ENCODE assay signal across 13 mouse cellular contexts in genomic region chr2:76109653-76110052, GRCm38 (mm10).
A peak's percentile ranks its signal among the peaks of the same experiment; 100 is the strongest.
DNase-seq lines count a peak whose midpoint lies in the region; ATAC-seq lines count a peak whose summit lies in the region.
"Had no signal": no experiment of that assay in that cellular context is flagged by ENCODE, and none has a peak within 500 bp of the region (broad histone marks: within the 10 kb centered on the region; RNA-seq: fewer than 3 reads in every experiment).

No protein-coding gene starts in this region.

- H3K27ac ChIP-seq in heart, embryonic 11.5 days (ENCODE audit: low read depth, low read length) = no peak overlapping the region
- H3K27ac ChIP-seq in neural tube, embryonic 14.5 days (ENCODE audit: low read depth, low read length) = no peak overlapping the region
- H3K27ac ChIP-seq in limb, embryonic 10.5 days = peak overlapping the region; percentile 66
- H3K27ac ChIP-seq: embryonic facial prominence, embryonic 13.5 days; midbrain, embryonic 13.5 days had no signal

- peaks cover 7% of the 10 kb centered on the region for H3K4me1 ChIP-seq in heart, embryonic 11.5 days (ENCODE audit: control insufficient read depth, insufficient read depth, low read length)
- H3K4me1 ChIP-seq in neural tube, embryonic 14.5 days (ENCODE audit: control insufficient read depth, insufficient read depth, low read length) = 0 out of 2 replicates have a peak, but pooled peaks cover 6% of the 10 kb centered on the region
- H3K4me1 ChIP-seq in limb, embryonic 10.5 days = peaks cover 53% of the 10 kb centered on the region
- H3K4me1 ChIP-seq: embryonic facial prominence, embryonic 13.5 days; midbrain, embryonic 13.5 days had no signal

- H3K27me3 ChIP-seq in heart, embryonic 11.5 days (ENCODE audit: control insufficient read depth, insufficient read depth, low read length) = no peaks in the 10 kb centered on the region
- H3K27me3 ChIP-seq in neural tube, embryonic 14.5 days (ENCODE audit: control insufficient read depth, insufficient read depth, low read length) = no peaks in the 10 kb centered on the region
- H3K27me3 ChIP-seq in limb, embryonic 10.5 days (ENCODE audit: low read depth, poor library complexity, severe bottlenecking) = peaks cover 16% of the 10 kb centered on the region; the same call in 1 of the 2 replicates
- H3K27me3 ChIP-seq: embryonic facial prominence, embryonic 13.5 days; midbrain, embryonic 13.5 days had no signal

- peak overlapping the region; percentile 19; the same call in 1 of the 2 replicates for H3K4me2 ChIP-seq in heart, embryonic 11.5 days
- no peak overlapping the region for H3K4me2 ChIP-seq in neural tube, embryonic 14.5 days (ENCODE audit: low read depth, low read length)
- H3K4me2 ChIP-seq: embryonic facial prominence, embryonic 13.5 days; midbrain, embryonic 13.5 days had no signal

- no peaks in the 10 kb centered on the region for H3K36me3 ChIP-seq in heart, embryonic 11.5 days (ENCODE audit: control insufficient read depth, insufficient read depth, low read length)
- no peaks in the 10 kb centered on the region for H3K36me3 ChIP-seq in neural tube, embryonic 14.5 days (ENCODE audit: control insufficient read depth, insufficient read depth, low read length)
- no peaks in the 10 kb centered on the region for H3K36me3 ChIP-seq in limb, embryonic 10.5 days
- H3K36me3 ChIP-seq: embryonic facial prominence, embryonic 13.5 days; midbrain, embryonic 13.5 days had no signal

- no peak for DNase-seq in heart, postnatal 36 days
- no peak for DNase-seq in neural tube, embryonic 10.5 days (ENCODE audit: extremely low spot score, low spot score)
- DNase-seq in limb, embryonic 10.5 days (ENCODE audit: low spot score) = no peak
- DNase-seq in c-Kit-positive CD71-positive TER-119-positive erythroid progenitor cells, embryonic 14.5 days (ENCODE audit: low spot score) = no peak
- DNase-seq in thymus, postnatal 0 days (ENCODE audit: low spot score) = no peak
- DNase-seq in gastrocnemius, postnatal 10 days = no peak
- DNase-seq: cerebellum, adult 9-10 months; layer of hippocampus, postnatal 36 days had no signal

- H3K9me3 ChIP-seq in heart, embryonic 11.5 days (replicated peaks; ENCODE audit: control insufficient read depth, low read length) = no peaks in the 10 kb centered on the region
- H3K9me3 ChIP-seq in neural tube, embryonic 14.5 days (ENCODE audit: control insufficient read depth, low read length) = no peaks in the 10 kb centered on the region
- H3K9me3 ChIP-seq in limb, embryonic 10.5 days (replicated peaks) = no peaks in the 10 kb centered on the region
- H3K9me3 ChIP-seq: embryonic facial prominence, embryonic 13.5 days; midbrain, embryonic 13.5 days had no signal

- intact Hi-C loops in heart, postnatal 36 days (cut with DNase I) = no loop called here

- no peak for ATAC-seq in heart, embryonic 11.5 days (replicated peaks; ENCODE audit: insufficient number of reproducible peaks, low FRiP score, low TSS enrichment)
- ATAC-seq in neural tube, embryonic 14.5 days (ENCODE audit: low read depth) = peak; percentile 39; the same call in 1 of the 2 replicates
- ATAC-seq: forebrain, embryonic 16.5 days; midbrain, embryonic 13.5 days had no signal

- WGBS in heart, embryonic 11.5 days (ENCODE audit: insufficient replicate concordance) = 29% methylated on average over 8 of the region's 8 CpGs
- WGBS in neural tube, embryonic 14.5 days = 37% methylated on average over 8 of the region's 8 CpGs
- WGBS in limb, embryonic 10.5 days = 52% methylated on average over 8 of the region's 8 CpGs

- H3K9ac ChIP-seq in heart, embryonic 11.5 days (ENCODE audit: low read depth, low read length) = no peak overlapping the region
- H3K9ac ChIP-seq in neural tube, embryonic 14.5 days (replicated peaks; ENCODE audit: low read depth, low read length) = no peak overlapping the region
- H3K9ac ChIP-seq: embryonic facial prominence, embryonic 13.5 days; midbrain, embryonic 13.5 days had no signal

- H3K4me3 ChIP-seq in heart, embryonic 11.5 days (ENCODE audit: low read depth, low read length) = no peak overlapping the region
- no peak overlapping the region for H3K4me3 ChIP-seq in neural tube, embryonic 14.5 days (ENCODE audit: low read depth, low read length)
- H3K4me3 ChIP-seq in limb, embryonic 10.5 days = no peak overlapping the region
- H3K4me3 ChIP-seq: embryonic facial prominence, embryonic 13.5 days; midbrain, embryonic 13.5 days had no signal
